Mouse (Mus musculus) liver, embryonic 16.5 days (tissue): ENCODE data around the gene Tbx19. TPM values are rescaled to one million over a fixed set of nuclear protein-coding genes. Genes with fewer than 3 reads are reported as not detected.

Experiments
- ATAC-seq: fragments of 200-750 bp; cut with Nextera tagmentation; 2 replicates; pipeline ENCODE4 v1.8.0; 2017; ENCODE audit warnings: low read depth, mild to moderate bottlenecking, moderate number of reproducible peaks, moderate library complexity
- H3K27ac ChIP-seq: fragments of 300-500 bp; sonication (generic); 2 replicates; pipeline ENCODE4 v1.5.1; 2014; ENCODE audit warnings: mild to moderate bottlenecking, low read length
- H3K27me3 ChIP-seq: fragments of 300-500 bp; sonication (generic); 2 replicates; pipeline ENCODE4 v1.6.1; 2014; ENCODE audit warnings: low read depth, low read length, mixed read lengths; ENCODE audit not compliant: control insufficient read depth, insufficient read depth
- H3K36me3 ChIP-seq: fragments of 300-500 bp; sonication (generic); 2 replicates; pipeline ENCODE4 v1.6.1; 2014; ENCODE audit warnings: mild to moderate bottlenecking; ENCODE audit not compliant: control insufficient read depth, insufficient read depth
- H3K4me1 ChIP-seq: fragments of 300-500 bp; sonication (generic); 2 replicates; pipeline ENCODE4 v1.6.1; 2014; ENCODE audit warnings: low read depth, low read length, mixed read lengths; ENCODE audit not compliant: control insufficient read depth
- H3K4me2 ChIP-seq: fragments of 300-500 bp; sonication (generic); 2 replicates; pipeline ENCODE4 v1.6.1; 2014; ENCODE audit warnings: low read depth, low read length, mixed read lengths
- H3K4me3 ChIP-seq: fragments of 300-500 bp; sonication (generic); 2 replicates; pipeline ENCODE4 v1.5.1; 2014; ENCODE audit warnings: low read depth, mild to moderate bottlenecking, low read length
- H3K9ac ChIP-seq: fragments of 300-500 bp; sonication (generic); 2 replicates; pipeline ENCODE4 v1.6.1; 2014; ENCODE audit warnings: low read depth, low read length
- H3K9me3 ChIP-seq: fragments of 300-500 bp; sonication (generic); replicated peaks from 2 replicates; pipeline ENCODE4 v1.6.1; 2016; ENCODE audit warnings: low read length; ENCODE audit not compliant: control insufficient read depth
- WGBS: fragments of 180-500 bp; shearing (Covaris S2); extraction: QIAGEN DNeasy Blood & Tissue Kit; methylation state at CpG from one replicate; pipeline ENCODE4 v1.1.7; 2014; ENCODE audit not compliant: insufficient replicate concordance; 5-methylcytosine and 5-hydroxymethylcytosine counted together
- polyA plus RNA-seq: library from polyadenylated mRNA; unstranded; fragments of >200 nt; fragmentation: Nextera tagmentation; extraction: Ambion mirVana; gene quantifications from 2 replicates; pipeline ENCODE4 v1.2.1, GENCODE M21; 2015

Gene Tbx19
- polyA plus RNA-seq, 1 experiment from 2014 or later, result not detected

- no peaks in the 10 kb centered on the region for H3K9me3 ChIP-seq
- H3K4me2 ChIP-seq, result no peak overlapping the region
- H3K4me1 ChIP-seq, result peaks cover 10% of the 10 kb centered on the region
- H3K9ac ChIP-seq, result no peak overlapping the region
- 60% methylated on average over 10 of the region's 10 CpGs for WGBS
- H3K27ac ChIP-seq, result no peak overlapping the region
- H3K4me3 ChIP-seq, result no peak overlapping the region
- H3K36me3 ChIP-seq, result no peaks in the 10 kb centered on the region
- no peaks in the 10 kb centered on the region for H3K27me3 ChIP-seq
- no peak for ATAC-seq
These were observed 28.4 kb upstream of the Tbx19 start for GRCm38 (mm10) chr1:165188806-165189580.

DNA sequence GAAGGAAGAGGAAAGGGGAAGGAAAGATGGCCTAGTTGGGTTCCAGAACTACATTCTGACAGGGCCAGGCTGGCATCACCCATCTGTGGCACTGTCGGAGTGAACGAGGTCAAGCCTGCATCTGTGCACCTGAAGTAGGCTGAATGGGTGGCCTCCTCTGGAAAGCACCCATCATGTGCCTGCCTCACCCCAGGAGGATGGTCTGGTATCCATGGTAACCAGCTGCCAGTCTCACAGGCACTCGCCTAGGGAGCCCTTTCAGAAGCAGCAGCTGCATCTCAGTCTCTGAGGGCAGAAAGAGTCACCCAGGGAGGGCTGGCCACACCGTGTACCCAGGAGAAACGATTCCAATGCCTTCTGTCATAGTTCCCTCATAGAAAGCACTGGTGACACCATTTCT lies 26.8 kb upstream of the Tbx19 start:
- H3K4me2 ChIP-seq, result no peak overlapping the region
- ATAC-seq, result no peak
- no peaks in the 10 kb centered on the region for H3K27me3 ChIP-seq
- H3K4me3 ChIP-seq, result no peak overlapping the region
- no peaks in the 10 kb centered on the region for H3K9me3 ChIP-seq
- H3K27ac ChIP-seq, result no peak overlapping the region
- H3K9ac ChIP-seq, result no peak overlapping the region
- no peaks in the 10 kb centered on the region; the same call in 1 of the 2 replicates for H3K4me1 ChIP-seq
- H3K36me3 ChIP-seq, result no peaks in the 10 kb centered on the region
- 49% methylated on average over 5 of the region's 5 CpGs for WGBS

DNA sequence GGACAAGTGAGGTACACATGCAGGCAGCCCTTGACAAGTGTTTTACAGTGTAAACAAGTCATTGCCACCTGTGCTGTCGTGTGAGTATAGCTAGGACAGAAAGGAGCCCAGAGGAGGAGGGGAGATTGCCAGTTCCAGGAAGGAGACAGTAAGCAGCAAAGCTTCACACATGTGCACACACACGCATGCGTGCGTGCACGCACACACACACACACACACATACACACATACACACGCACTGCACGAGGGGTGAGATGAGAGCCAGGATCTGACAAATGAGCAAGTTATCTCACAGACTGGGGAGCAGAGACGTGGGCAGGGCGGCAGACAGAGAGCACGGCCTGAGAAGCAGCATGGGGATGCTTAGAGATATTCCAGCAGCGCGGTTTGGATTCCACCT lies 25.9 kb upstream of the Tbx19 start:
- Histone ChIP-seq H3K4me3 (no peak overlapping the region), H3K27ac (no peak overlapping the region), H3K4me1 (no peaks in the 10 kb centered on the region; the same call in 1 of the 2 replicates), H3K9ac (no peak overlapping the region), H3K9me3 (no peaks in the 10 kb centered on the region), H3K36me3 (peaks cover 3% of the 10 kb centered on the region; the same call in 1 of the 2 replicates), H3K27me3 (no peaks in the 10 kb centered on the region), H3K4me2 (no peak overlapping the region)
- WGBS, result 72% methylated on average over 12 of the region's 12 CpGs
- ATAC-seq, result no peak

DNA sequence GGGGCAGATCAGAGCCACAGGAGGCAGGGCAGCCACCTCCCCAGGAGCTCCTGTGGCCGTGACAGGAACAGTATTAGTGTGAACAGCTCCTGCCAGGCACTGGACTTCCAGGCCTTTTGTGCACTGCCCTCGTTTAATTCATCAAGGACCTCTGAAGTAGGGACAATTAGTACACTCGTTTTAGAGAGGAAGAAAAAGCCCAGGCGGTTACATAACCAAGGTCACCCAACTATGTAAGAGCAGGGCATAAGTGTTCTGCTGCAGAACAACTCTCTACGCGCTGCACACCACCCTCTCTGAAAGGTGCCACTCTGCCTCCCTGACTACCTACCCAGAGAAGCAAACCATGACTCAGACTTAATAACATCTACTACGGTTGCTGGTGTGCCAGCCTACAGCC lies 24.5 kb upstream of the Tbx19 start:
- H3K27me3 ChIP-seq, result no peaks in the 10 kb centered on the region
- ATAC-seq, result no peak
- no peak overlapping the region for H3K4me3 ChIP-seq
- peaks cover 3% of the 10 kb centered on the region; the same call in 1 of the 2 replicates for H3K36me3 ChIP-seq
- no peaks in the 10 kb centered on the region; the same call in 1 of the 2 replicates for H3K4me1 ChIP-seq
- 60% methylated on average over 7 of the region's 7 CpGs for WGBS
- no peak overlapping the region for H3K9ac ChIP-seq
- no peaks in the 10 kb centered on the region for H3K9me3 ChIP-seq
- H3K4me2 ChIP-seq, result no peak overlapping the region
- no peak overlapping the region for H3K27ac ChIP-seq

- Histone ChIP-seq H3K9ac (no peak overlapping the region), H3K4me3 (no peak overlapping the region), H3K27ac (no peak overlapping the region), H3K9me3 (no peaks in the 10 kb centered on the region), H3K4me2 (no peak overlapping the region), H3K36me3 (peaks cover 3% of the 10 kb centered on the region; the same call in 1 of the 2 replicates), H3K27me3 (no peaks in the 10 kb centered on the region), H3K4me1 (no peaks in the 10 kb centered on the region; the same call in 1 of the 2 replicates)
- peak; percentile 48; the same call in 1 of the 2 replicates for ATAC-seq
- 57% methylated on average over 3 of the region's 3 CpGs for WGBS
These were observed 23.6 kb upstream of the Tbx19 start for GRCm38 (mm10) chr1:165184178-165184577.

DNA sequence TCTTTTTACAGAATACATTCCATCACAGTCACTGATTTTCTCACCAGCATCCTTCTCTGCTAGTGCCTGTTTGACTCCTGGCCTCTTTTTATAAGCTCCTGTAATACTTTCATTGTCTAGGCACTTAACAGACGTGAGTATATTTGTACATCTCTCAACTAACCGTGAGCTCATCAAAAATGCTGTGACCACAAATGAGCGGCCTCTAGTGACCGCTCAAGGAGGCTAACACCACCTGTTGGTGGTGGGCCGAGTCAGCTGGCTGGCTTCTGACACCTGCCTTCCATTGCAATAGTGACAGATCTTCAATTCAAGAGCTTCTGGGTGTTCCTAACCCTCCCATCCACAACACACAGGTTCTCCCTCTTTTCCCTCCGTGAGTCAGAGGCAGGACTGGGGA lies 22.8 kb upstream of the Tbx19 start:
- Histone ChIP-seq H3K36me3 (peaks cover 3% of the 10 kb centered on the region), H3K27ac (no peak overlapping the region), H3K9ac (no peak overlapping the region), H3K9me3 (no peaks in the 10 kb centered on the region), H3K27me3 (no peaks in the 10 kb centered on the region), H3K4me3 (no peak overlapping the region), H3K4me1 (no peaks in the 10 kb centered on the region), H3K4me2 (no peak overlapping the region)
- ATAC-seq, result no peak
- WGBS, result 72% methylated on average over 6 of the region's 6 CpGs

DNA sequence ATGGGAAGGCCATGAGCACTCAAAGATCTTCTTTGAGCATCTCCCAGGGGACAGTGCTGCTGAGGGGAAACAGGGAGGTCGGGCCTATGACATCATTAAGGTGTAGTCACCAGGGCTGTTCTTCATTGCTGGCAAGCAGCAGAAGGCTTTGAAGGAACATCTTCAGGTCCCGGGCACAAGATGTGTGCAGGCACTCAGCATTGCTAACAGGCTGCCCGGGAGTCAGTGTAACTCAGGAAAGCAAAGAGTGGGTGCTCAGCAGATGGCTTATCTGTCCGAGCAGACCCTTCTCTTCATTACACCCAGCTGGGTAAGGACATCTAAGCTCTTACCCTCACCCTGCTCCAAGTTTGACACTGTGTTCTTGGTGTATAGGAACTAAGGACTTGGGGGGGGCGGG lies 18.7 kb upstream of the Tbx19 start:
- Histone ChIP-seq H3K4me3 (no peak overlapping the region), H3K36me3 (peaks cover 3% of the 10 kb centered on the region), H3K4me2 (no peak overlapping the region), H3K9me3 (no peaks in the 10 kb centered on the region), H3K4me1 (no peaks in the 10 kb centered on the region), H3K9ac (no peak overlapping the region), H3K27me3 (no peaks in the 10 kb centered on the region), H3K27ac (no peak overlapping the region)
- 57% methylated on average over 5 of the region's 5 CpGs for WGBS
- no peak for ATAC-seq

GRCm38 (mm10) chr1:165178075-165178474 lies 17.5 kb upstream of the Tbx19 start:
- Histone ChIP-seq H3K36me3 (peaks cover 3% of the 10 kb centered on the region), H3K4me3 (no peak overlapping the region), H3K4me2 (no peak overlapping the region), H3K4me1 (no peaks in the 10 kb centered on the region; the same call in 1 of the 2 replicates), H3K27me3 (no peaks in the 10 kb centered on the region), H3K9me3 (no peaks in the 10 kb centered on the region), H3K9ac (no peak overlapping the region), H3K27ac (no peak overlapping the region)
- WGBS, result 70% methylated on average over 6 of the region's 6 CpGs
- no peak for ATAC-seq

GRCm38 (mm10) chr1:165174059-165174616 lies 13.6 kb upstream of the Tbx19 start:
- Histone ChIP-seq H3K9me3 (no peaks in the 10 kb centered on the region), H3K4me2 (no peak overlapping the region), H3K4me3 (no peak overlapping the region), H3K27me3 (no peaks in the 10 kb centered on the region), H3K36me3 (no peaks in the 10 kb centered on the region; the same call in 1 of the 2 replicates), H3K4me1 (no peaks in the 10 kb centered on the region; the same call in 1 of the 2 replicates), H3K9ac (no peak overlapping the region), H3K27ac (no peak overlapping the region)
- ATAC-seq, result no peak
- WGBS, result 29% methylated on average over 6 of the region's 9 CpGs
